Mouse (Mus musculus): ENCODE measurements at regions not wholly inside any gene's neighbourhood (a gene's known extent, or its start where the extent isn't known, plus 50 kb on each side); places are given as distances from the start of the nearest gene placed in this dataset.

DNA sequence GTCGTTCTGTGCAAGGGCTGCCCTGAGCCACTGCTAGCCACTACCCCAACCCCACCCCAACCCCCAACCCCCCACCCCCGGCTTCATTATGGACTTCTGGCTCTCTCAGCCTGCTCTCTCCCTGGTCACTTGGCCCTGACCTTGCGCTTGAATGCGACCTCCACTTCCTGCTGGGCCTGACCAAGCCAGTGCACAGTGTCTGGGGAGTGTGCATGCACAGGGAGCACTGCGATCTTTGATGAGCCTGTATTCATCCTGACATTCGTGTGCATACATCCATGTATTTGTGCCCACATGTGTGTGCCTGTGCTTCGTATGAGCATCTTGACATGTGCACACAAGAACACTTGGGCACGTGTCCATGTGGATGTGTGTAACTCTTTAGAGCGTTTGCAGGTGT, 85.9 kb downstream of the Lhx2 start:
- TF ChIP-seq CTCF (IDR thresholded peaks at IDR 0.05; ENCODE audit: control insufficient read depth, insufficient read depth, insufficient read length) (no peak), MYOG (IDR thresholded peaks at IDR 0.05; ENCODE audit: control insufficient read depth, extremely low read depth, insufficient read length) (no peak), USF1 (IDR thresholded peaks at IDR 0.05; ENCODE audit: low read depth) (no peak), CEBPB (IDR thresholded peaks at IDR 0.05; ENCODE audit: low read depth) (no peak), MYOD1 (IDR thresholded peaks at IDR 0.05; ENCODE audit: control insufficient read depth, insufficient read length, low read depth) (no peak), FOSL1 (IDR thresholded peaks at IDR 0.05; ENCODE audit: insufficient read depth, low read length, poor library complexity, severe bottlenecking) (no peak)

Data from C2C12 (cell line).